In the genomic region with DNA sequence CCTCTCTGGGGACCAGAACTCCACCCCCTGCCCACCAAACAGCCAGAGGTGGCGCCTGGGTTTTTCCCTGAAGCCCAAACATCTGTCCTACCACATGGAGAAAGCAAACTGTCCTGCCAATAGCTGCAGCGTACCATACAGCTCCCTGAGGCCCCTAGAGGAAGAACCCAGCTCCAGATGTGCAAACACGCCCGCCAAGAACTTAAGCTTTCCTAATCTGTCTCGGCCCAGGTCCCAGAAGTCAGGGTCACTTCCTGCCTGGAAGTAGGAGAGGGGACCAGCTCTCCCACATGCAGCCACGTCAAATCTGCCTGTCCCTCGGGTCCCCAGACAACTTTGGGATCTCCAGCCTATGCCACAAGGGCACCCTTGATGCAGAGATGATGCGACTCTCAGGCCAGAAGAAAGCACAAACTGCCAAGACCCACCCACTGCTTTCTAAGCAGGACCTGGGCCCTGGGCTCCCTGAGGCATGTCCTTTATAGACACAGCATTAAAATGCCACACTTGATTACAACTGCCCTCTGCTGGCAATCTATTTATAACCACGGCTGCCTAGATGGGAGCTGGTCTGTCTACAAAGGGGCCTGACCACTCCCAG, we compare ENCODE assay signal across 8 mouse cellular contexts. TPM values are rescaled to one million over a fixed set of nuclear protein-coding genes. Genes with fewer than 3 reads are reported as not detected.
DNase-seq lines count a peak whose midpoint lies in the region; ATAC-seq lines count a peak whose summit lies in the region.

No protein-coding gene starts in this region.

- 17% methylated on average over 9 of the region's 9 CpGs for WGBS in heart, embryonic 13.5 days
- 31% methylated on average over 9 of the region's 9 CpGs for WGBS in midbrain, embryonic 11.5 days

- peaks cover 2% of the 10 kb centered on the region; the same call in 1 of the 2 replicates for H3K4me1 ChIP-seq in brown adipose tissue, adult 24 weeks (ENCODE audit: control insufficient read depth, insufficient read depth, insufficient read length, low read length)
- H3K4me1 ChIP-seq in heart, embryonic 13.5 days = peaks cover 76% of the 10 kb centered on the region
- H3K4me1 ChIP-seq in midbrain, embryonic 11.5 days (ENCODE audit: control insufficient read depth, insufficient read depth, low read length) = peaks cover 15% of the 10 kb centered on the region

- no peak overlapping the region for H3K4me3 ChIP-seq in brown adipose tissue, adult 24 weeks (ENCODE audit: insufficient read depth, low read depth, low read length)
- no peak overlapping the region for H3K4me3 ChIP-seq in heart, embryonic 13.5 days
- H3K4me3 ChIP-seq in midbrain, embryonic 11.5 days (ENCODE audit: low read depth, low read length) = no peak overlapping the region

- peak; percentile 26 for DNase-seq in cerebellum, adult 11 months
- peak; percentile 78 for DNase-seq in kidney, postnatal 10 days
- peak; percentile 90 for DNase-seq in midbrain, embryonic 11.5 days (ENCODE audit: low spot score, missing footprints)
- no peak for DNase-seq in right cerebral cortex, postnatal 10 days (ENCODE audit: low spot score in 2 of 2)
- no peak for DNase-seq in left cerebral cortex, adult 9 months (ENCODE audit: low spot score in 2 of 2)

- H3K9me3 ChIP-seq in heart, embryonic 13.5 days = no peaks in the 10 kb centered on the region
- H3K9me3 ChIP-seq in midbrain, embryonic 11.5 days (ENCODE audit: control insufficient read depth, low read length) = no peaks in the 10 kb centered on the region

- peaks cover 15% of the 10 kb centered on the region for H3K27me3 ChIP-seq in heart, embryonic 13.5 days (replicated peaks)
- peaks cover 26% of the 10 kb centered on the region for H3K27me3 ChIP-seq in midbrain, embryonic 11.5 days (ENCODE audit: control insufficient read depth, insufficient read depth, low read length)

- peaks cover 16% of the 10 kb centered on the region; the same call in 1 of the 2 replicates for H3K36me3 ChIP-seq in heart, embryonic 13.5 days
- no peaks in the 10 kb centered on the region for H3K36me3 ChIP-seq in midbrain, embryonic 11.5 days (ENCODE audit: control insufficient read depth, insufficient read depth, low read length)

- peak overlapping the region; percentile 26 for H3K27ac ChIP-seq in brown adipose tissue, adult 24 weeks (replicated peaks; ENCODE audit: low read depth, low read length)
- peak overlapping the region; percentile 93 for H3K27ac ChIP-seq in heart, embryonic 13.5 days (replicated peaks)
- H3K27ac ChIP-seq in midbrain, embryonic 11.5 days (ENCODE audit: low read depth, low read length) = no peak overlapping the region; the same call in 1 of the 2 replicates

- 0 out of 2 replicates have a peak overlapping the region, but pooled peaks have one; percentile 2 for H3K4me2 ChIP-seq in heart, embryonic 13.5 days
- H3K4me2 ChIP-seq in midbrain, embryonic 11.5 days = no peak overlapping the region

- ATAC-seq in cerebellum, adult (ENCODE audit: insufficient number of reproducible peaks, low FRiP score, low TSS enrichment) = no peak
- no peak for ATAC-seq in heart, embryonic 13.5 days (ENCODE audit: extremely low read depth, insufficient number of reproducible peaks, low FRiP score, low TSS enrichment)
- ATAC-seq in midbrain, embryonic 11.5 days (ENCODE audit: low FRiP score) = peak; percentile 1; the same call in 1 of the 2 replicates

- peak overlapping the region; percentile 55 for H3K9ac ChIP-seq in heart, embryonic 13.5 days
- no peak overlapping the region for H3K9ac ChIP-seq in midbrain, embryonic 11.5 days (ENCODE audit: low read length)

RNA-seq across cellular contexts. Expression of a gene that starts 1.5 kb away (rescaled TPM):
- 4.3 and 6.0 TPM in 2 replicates for polyA plus RNA-seq in brown adipose tissue, adult 24 weeks (2012; ENCODE audit: insufficient read depth, insufficient read length, missing spikeins)
- polyA plus RNA-seq in heart, embryonic 13.5 days (2015; fragmentation: Nextera tagmentation; extraction: Ambion mirVana) = 9.2 and 9.6 TPM in 2 replicates
- polyA plus RNA-seq in midbrain, embryonic 11.5 days (2014; fragmentation: Nextera tagmentation; extraction: Ambion mirVana) = 7.4 and 9.5 TPM in 2 replicates

RNA-seq across cellular contexts. Expression of a gene that starts 18.9 kb away (rescaled TPM):
- not detected in 2 replicates for polyA plus RNA-seq in brown adipose tissue, adult 24 weeks (2012; ENCODE audit: insufficient read depth, insufficient read length, missing spikeins)
- polyA plus RNA-seq in heart, embryonic 13.5 days (2015; fragmentation: Nextera tagmentation; extraction: Ambion mirVana) = not detected in 2 replicates
- 8.6 and 12.6 TPM in 2 replicates for polyA plus RNA-seq in midbrain, embryonic 11.5 days (2014; fragmentation: Nextera tagmentation; extraction: Ambion mirVana)

RNA-seq across cellular contexts. Expression of a gene that starts 24.5 kb away (rescaled TPM):
- 17.5 and 20.7 TPM in 2 replicates for polyA plus RNA-seq in brown adipose tissue, adult 24 weeks (2012; ENCODE audit: insufficient read depth, insufficient read length, missing spikeins)
- polyA plus RNA-seq in heart, embryonic 13.5 days (2015; fragmentation: Nextera tagmentation; extraction: Ambion mirVana) = 16.8 and 19.7 TPM in 2 replicates
- 18.1 and 19.8 TPM in 2 replicates for polyA plus RNA-seq in midbrain, embryonic 11.5 days (2014; fragmentation: Nextera tagmentation; extraction: Ambion mirVana)

RNA-seq across cellular contexts. Expression of a gene that starts 46.2 kb away (rescaled TPM):
- not detected in 2 replicates for polyA plus RNA-seq in brown adipose tissue, adult 24 weeks (2012; ENCODE audit: insufficient read depth, insufficient read length, missing spikeins)
- 71.2 and 73.2 TPM in 2 replicates for polyA plus RNA-seq in heart, embryonic 13.5 days (2015; fragmentation: Nextera tagmentation; extraction: Ambion mirVana)
- polyA plus RNA-seq in midbrain, embryonic 11.5 days (2014; fragmentation: Nextera tagmentation; extraction: Ambion mirVana) = 1.1 and 1.7 TPM in 2 replicates

RNA-seq across cellular contexts. Expression of a gene that starts 53.0 kb away (rescaled TPM):
- 638 and 747 TPM in 2 replicates for polyA plus RNA-seq in brown adipose tissue, adult 24 weeks (2012; ENCODE audit: insufficient read depth, insufficient read length, missing spikeins)
- 226 and 250 TPM in 2 replicates for polyA plus RNA-seq in heart, embryonic 13.5 days (2015; fragmentation: Nextera tagmentation; extraction: Ambion mirVana)
- polyA plus RNA-seq in midbrain, embryonic 11.5 days (2014; fragmentation: Nextera tagmentation; extraction: Ambion mirVana) = 357 and 368 TPM in 2 replicates

Comparison
In these comparisons a context has a peak if more than half of its experiments do, and no peak if none do; other contexts are left out.
1. DNase-seq: peak in cerebellum, adult 11 months (single experiment), kidney, postnatal 10 days (single experiment) and midbrain, embryonic 11.5 days (single experiment); none in right cerebral cortex, postnatal 10 days (0 of 2) and left cerebral cortex, adult 9 months (0 of 2).